Mouse (Mus musculus) mesoderm, embryonic 11.5 days (tissue): ENCODE data around the gene Dnajc6.

ENCODE experiments used
- DNase-seq: peaks from one replicate; pipeline ENCODE4 v3.0.0-alpha.2; 2012; ENCODE audit warnings: low read depth, low spot score

Gene Dnajc6

DNA sequence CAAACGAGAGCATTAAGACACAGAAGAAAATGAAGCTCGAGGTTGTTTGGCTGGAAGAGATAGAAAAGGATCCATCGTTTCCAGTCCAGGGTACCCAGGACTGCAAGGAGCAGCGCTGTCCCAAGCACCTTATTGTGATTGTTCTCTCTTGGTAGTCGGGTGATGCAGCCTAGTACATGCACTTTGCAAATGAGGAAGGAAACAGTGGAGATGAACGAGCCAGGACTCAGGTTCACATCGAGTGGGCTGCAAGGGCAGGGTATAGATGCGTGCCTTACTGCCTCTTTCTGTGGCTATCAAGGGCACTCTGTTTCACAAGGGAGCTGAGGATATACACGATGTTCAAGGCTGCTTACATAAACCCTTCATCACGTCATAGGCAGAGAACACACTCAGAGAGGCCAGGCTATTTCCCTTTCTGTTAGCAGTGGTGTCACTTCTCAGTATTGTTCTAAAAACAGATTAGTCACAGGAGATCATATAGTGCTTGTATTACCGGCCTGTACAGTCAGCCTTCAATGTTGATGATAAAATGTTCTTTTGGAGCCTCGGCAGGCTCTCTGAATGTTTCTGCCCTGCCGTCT lies 189.9 kb downstream of the Dnajc6 start:
- DNase-seq: no peak

GRCm38 (mm10) chr4:101689241-101689640 lies 192.8 kb downstream of the Dnajc6 start:
- DNase-seq: no peak

DNA sequence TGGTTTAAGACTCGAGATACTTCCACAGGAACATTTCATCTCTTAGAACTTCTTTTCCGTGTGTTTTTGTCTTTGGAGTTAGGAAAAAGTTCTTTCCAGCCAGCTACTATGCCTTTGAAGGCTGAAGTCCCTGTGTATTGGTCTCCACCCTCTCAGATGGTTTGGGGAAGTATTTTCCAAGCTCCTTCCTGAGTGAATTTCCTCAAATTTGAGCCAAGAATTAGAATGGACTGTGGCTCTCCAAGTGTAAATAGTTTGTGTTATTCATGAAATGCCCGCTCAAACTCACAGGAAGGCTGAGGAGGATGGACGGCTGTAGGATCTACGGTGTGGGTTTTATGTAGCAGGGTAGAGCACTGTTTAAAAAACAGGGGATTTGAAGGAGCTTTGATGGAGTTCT lies 193.2 kb downstream of the Dnajc6 start:
- no peak for DNase-seq
